Mouse (Mus musculus) bone marrow, adult 2 months (tissue): ENCODE results near the gene Gm12666.

ENCODE experiments used
- CTCF ChIP-seq: fragments of 200-500 bp; IDR thresholded peaks from 2 replicates; pipeline ENCODE4 v1.5.1; 2011; ENCODE audit warnings: low read length, control low read depth; ENCODE audit not compliant: control insufficient read depth, insufficient read depth
- POLR2A ChIP-seq: fragments of 200-500 bp; IDR thresholded peaks from 2 replicates; pipeline ENCODE4 v1.6.1; 2011; ENCODE audit warnings: low read depth, mild to moderate bottlenecking, control low read depth, low read length, borderline replicate concordance; ENCODE audit not compliant: control insufficient read depth

GRCm38 (mm10) chr4:92147134-92147533, 44.4 kb downstream of the Gm12666 start, which contains the start of gene Izumo3:
- TF ChIP-seq POLR2A (no peak), CTCF (no peak)
